Comparison of ENCODE assay signal across 25 mouse cellular contexts in the genomic region with DNA sequence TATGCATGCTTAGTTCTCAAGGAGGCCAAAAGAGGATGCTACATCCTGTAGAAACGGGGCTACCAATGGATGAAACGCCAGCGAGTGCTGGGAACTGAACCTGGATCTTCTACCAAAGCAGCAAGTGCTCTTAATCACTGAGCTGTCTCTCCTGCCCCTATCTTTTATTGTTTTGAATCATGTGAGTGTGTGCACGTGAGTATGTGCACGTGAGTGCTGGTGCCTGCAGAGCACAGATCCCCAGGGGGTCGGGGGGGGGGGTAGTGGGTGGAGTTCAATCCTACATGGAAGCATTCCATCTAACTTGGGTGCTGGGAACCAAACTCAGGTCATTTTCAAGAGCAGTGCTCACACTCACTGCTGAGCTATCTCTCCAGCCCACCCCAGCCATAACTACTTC. TPM values are rescaled to one million over a fixed set of nuclear protein-coding genes. Genes with fewer than 3 reads are reported as not detected.
A peak's percentile ranks its signal among the peaks of the same experiment; 100 is the strongest.
DNase-seq lines count a peak whose midpoint lies in the region; ATAC-seq and TF ChIP-seq lines count a peak whose summit lies in the region.
"Had no signal": no experiment of that assay in that cellular context is flagged by ENCODE, and none has a peak within 500 bp of the region (broad histone marks: within the 10 kb centered on the region; RNA-seq: fewer than 3 reads in every experiment).

No protein-coding gene starts in this region.

- TF ChIP-seq CTCF in CH12.LX (conservative IDR thresholded peaks at IDR 0.05 in 1 of 2, IDR thresholded peaks at IDR 0.05 in 1 of 2; ENCODE audit: low read depth in 2 of 2, low read length in 2 of 2), result no peak
- TF ChIP-seq CTCF in forebrain, postnatal 0 days (IDR thresholded peaks at IDR 0.05; ENCODE audit: low read depth), result no peak

- no peak overlapping the region for H3K4me3 ChIP-seq in CH12.LX (replicated peaks in 1 of 3; ENCODE audit: low read depth in 2 of 3, low read length in 2 of 3, poor library complexity in 1 of 3)
- H3K4me3 ChIP-seq in forebrain, postnatal 0 days (ENCODE audit: low read depth, low read length), result no peak overlapping the region

- H3K4me1 ChIP-seq in CH12.LX (ENCODE audit: control insufficient read depth in 1 of 2, insufficient read depth in 2 of 2), result peaks cover 18 to 19% of the 10 kb centered on the region in 2 experiments
- no peaks in the 10 kb centered on the region for H3K4me1 ChIP-seq in forebrain, postnatal 0 days (ENCODE audit: insufficient read depth)

- DNase-seq in CH12.LX (ENCODE audit: extremely low read depth) (no peak), R1 (ENCODE audit: low read depth, low spot score) (peak; percentile 32), ZHBTc4 (ENCODE audit: low read depth, low spot score) (peak; percentile 66)
- DNase-seq in adrenal gland, postnatal 10 days, result no peak
- DNase-seq in spleen, postnatal 10 days (ENCODE audit: low spot score in 2 of 2), result no peak
- no peak for DNase-seq in forebrain, postnatal 0 days
- DNase-seq: adrenal gland, adult 2 months; adrenal gland, adult 8-10 months; adrenal gland, postnatal 14 days; adrenal gland, postnatal 25 days; adrenal gland, postnatal 36 days; B cell, adult 2 months; cerebellum, adult 11 months; cerebellum, adult 11-12 months; cerebellum, adult 18-20 months; cerebellum, adult 2 months; cerebellum, adult 8-10 months; cerebellum, adult 9-10 months; cerebellum, adult 9-11 months had no signal

- TF ChIP-seq RAD21 in CH12.LX (IDR thresholded peaks at IDR 0.05; ENCODE audit: low read depth, low read length), result no peak

- H3K9me3 ChIP-seq in CH12.LX (replicated peaks; ENCODE audit: low read length), result peaks cover 46% of the 10 kb centered on the region
- H3K9me3 ChIP-seq in forebrain, postnatal 0 days (ENCODE audit: low read length), result no peaks in the 10 kb centered on the region

- dilution Hi-C loops in CH12.LX (cut with MboI; ENCODE audit: extremely low pct_ligation_motif_present, extremely low pct_unique_long_range_greater_than_20kb, low sequenced_read_pairs), result no loop called here

- 76% methylated on average over 6 of the region's 6 CpGs for WGBS in forebrain, postnatal 0 days

- in situ Hi-C loops in CH12.LX (cut with MboI; ENCODE audit: low pct_ligation_motif_present, low pct_unique_long_range_greater_than_20kb, low sequenced_read_pairs), result no loop called here

- no peak overlapping the region for H3K4me2 ChIP-seq in CH12.LX (ENCODE audit: insufficient read depth, low read depth, poor library complexity, severe bottlenecking)
- no peak overlapping the region for H3K4me2 ChIP-seq in forebrain, postnatal 0 days (ENCODE audit: low read depth)

- no peaks in the 10 kb centered on the region for H3K79me2 ChIP-seq in CH12.LX (replicated peaks; ENCODE audit: control insufficient read depth, extremely low read depth, insufficient read depth, poor library complexity, severe bottlenecking)

- no peak overlapping the region for H3K27ac ChIP-seq in CH12.LX (ENCODE audit: insufficient read depth, low read depth)
- H3K27ac ChIP-seq in forebrain, postnatal 0 days (ENCODE audit: low read depth, low read length), result no peak overlapping the region

- no peak for ATAC-seq in forebrain, postnatal 0 days
- ATAC-seq: activated CD4-positive, CD25-positive, alpha-beta regulatory T cell, adult 4 months; CD4-positive, CD25-positive, alpha-beta regulatory T cell, adult 4 months; Patski had no signal

- H3K27me3 ChIP-seq in CH12.LX (replicated peaks), result peaks cover 19% of the 10 kb centered on the region
- no peaks in the 10 kb centered on the region for H3K27me3 ChIP-seq in forebrain, postnatal 0 days (ENCODE audit: insufficient read depth, low read length)

- no peak overlapping the region for H3K9ac ChIP-seq in CH12.LX (ENCODE audit: insufficient read depth, low read depth)
- H3K9ac ChIP-seq in forebrain, postnatal 0 days, result no peak overlapping the region

- TF ChIP-seq POLR2A in CH12.LX (IDR thresholded peaks at IDR 0.05; ENCODE audit: low read depth, low read length), result no peak

- no peak for TF ChIP-seq EP300 in CH12.LX (IDR thresholded peaks at IDR 0.05; ENCODE audit: low read length)

- H3K36me3 ChIP-seq in CH12.LX (replicated peaks in 1 of 2; ENCODE audit: control insufficient read depth in 1 of 2, insufficient read depth in 1 of 2, low read length in 1 of 2), result no peaks in the 10 kb centered on the region
- H3K36me3 ChIP-seq in forebrain, postnatal 0 days (ENCODE audit: insufficient read depth), result no peaks in the 10 kb centered on the region
- H3K36me3 ChIP-seq: G1E had no signal

TF ChIP-seq in CH12.LX, 34 proteins besides CTCF, POLR2A, EP300 and RAD21:
- TF ChIP-seq JUN (IDR thresholded peaks at IDR 0.05; ENCODE audit: insufficient read depth, low read depth, low read length) (no peak), BHLHE40 (IDR thresholded peaks at IDR 0.05; ENCODE audit: low read depth, low read length) (peak; percentile 55; the same call in 1 of the 2 replicates)
TF ChIP-seq in CH12.LX: peak in this region for 1.

RNA-seq across cellular contexts. Expression of gene Tbx21, which starts 28.8 kb away (rescaled TPM):
- total RNA-seq in CH12.LX (2012; rRNA removed) (0.08 TPM in 2 replicates), CH12.LX (2014; rRNA removed) (not detected in 2 replicates)
- 0.09 TPM in 1 of 2 replicates, not detected in the other for polyA plus RNA-seq in CH12.LX (2012; ENCODE audit: insufficient read length, low read depth)
- under 1 TPM; 0.21 to 0.64 TPM for total RNA-seq in adrenal gland, postnatal 10 days (2021)
- total RNA-seq in forebrain, postnatal 0 days (2014; rRNA removed), result 1.6 and 1.7 TPM in 2 replicates
- polyA plus RNA-seq in forebrain, postnatal 0 days (2015; fragmentation: Nextera tagmentation; extraction: Ambion mirVana), result 2.2 and 2.9 TPM in 2 replicates
- total RNA-seq: G1E, MEL had no signal
- polyA plus RNA-seq: C2C12, G1E, Patski had no signal

RNA-seq across cellular contexts. Expression of gene Osbpl7, which starts 35.9 kb away (rescaled TPM):
- total RNA-seq in CH12.LX (2012; rRNA removed) (14.2 and 17.6 TPM in 2 replicates), CH12.LX (2014; rRNA removed) (6.6 and 7.4 TPM in 2 replicates)
- polyA plus RNA-seq in CH12.LX (2012; ENCODE audit: insufficient read length, low read depth), result 22.1 and 24.4 TPM in 2 replicates
- 10 to 100 TPM; 10.2 to 13.2 TPM for total RNA-seq in adrenal gland, postnatal 10 days (2021)
- total RNA-seq in forebrain, postnatal 0 days (2014; rRNA removed), result 10.9 and 13.1 TPM in 2 replicates
- polyA plus RNA-seq in forebrain, postnatal 0 days (2015; fragmentation: Nextera tagmentation; extraction: Ambion mirVana), result 7.4 and 8.3 TPM in 2 replicates

RNA-seq across cellular contexts. Expression of gene Mrpl10, which starts 45.0 kb away (rescaled TPM):
- total RNA-seq in CH12.LX (2012; rRNA removed) (111 and 119 TPM in 2 replicates), CH12.LX (2014; rRNA removed) (93.2 and 104 TPM in 2 replicates)
- polyA plus RNA-seq in CH12.LX (2012; ENCODE audit: insufficient read length, low read depth), result 110 and 132 TPM in 2 replicates
- total RNA-seq in adrenal gland, postnatal 10 days (2021), result 100 to 1,000 TPM; 137 to 139 TPM
- total RNA-seq in forebrain, postnatal 0 days (2014; rRNA removed), result 41.6 and 55.5 TPM in 2 replicates
- polyA plus RNA-seq in forebrain, postnatal 0 days (2015; fragmentation: Nextera tagmentation; extraction: Ambion mirVana), result 47.0 and 62.0 TPM in 2 replicates

RNA-seq across cellular contexts. Expression of gene Lrrc46, which starts 45.2 kb away (rescaled TPM):
- total RNA-seq in CH12.LX (2012; rRNA removed) (0.38 and 0.46 TPM in 2 replicates), CH12.LX (2014; rRNA removed) (0.23 TPM in 1 of 2 replicates, not detected in the other)
- polyA plus RNA-seq in CH12.LX (2012; ENCODE audit: insufficient read length, low read depth), result 0.91 and 1.0 TPM in 2 replicates
- 1 to 10 TPM; 1.0 to 1.1 TPM for total RNA-seq in adrenal gland, postnatal 10 days (2021)
- 1.0 and 1.6 TPM in 2 replicates for total RNA-seq in forebrain, postnatal 0 days (2014; rRNA removed)
- 4.9 and 5.8 TPM in 2 replicates for polyA plus RNA-seq in forebrain, postnatal 0 days (2015; fragmentation: Nextera tagmentation; extraction: Ambion mirVana)
- polyA plus RNA-seq: activated CD4-positive, CD25-positive, alpha-beta regulatory T cell, adult 4 months; CD4-positive, CD25-positive, alpha-beta regulatory T cell, adult 4 months had no signal

RNA-seq across cellular contexts. Expression of gene Scrn2, which starts 56.6 kb away (rescaled TPM):
- total RNA-seq in CH12.LX (2012; rRNA removed) (55.8 and 63.9 TPM in 2 replicates), CH12.LX (2014; rRNA removed) (34.5 and 37.5 TPM in 2 replicates)
- polyA plus RNA-seq in CH12.LX (2012; ENCODE audit: insufficient read length, low read depth), result 35.2 and 41.1 TPM in 2 replicates
- 10 to 100 TPM; 22.5 to 25.9 TPM for total RNA-seq in adrenal gland, postnatal 10 days (2021)
- total RNA-seq in forebrain, postnatal 0 days (2014; rRNA removed), result 14.8 and 17.9 TPM in 2 replicates
- 10.2 and 11.3 TPM in 2 replicates for polyA plus RNA-seq in forebrain, postnatal 0 days (2015; fragmentation: Nextera tagmentation; extraction: Ambion mirVana)

Comparison
In these comparisons a context has a peak if more than half of its experiments do, and no peak if none do; other contexts are left out.
1. DNase-seq: peak in R1 (single experiment) and ZHBTc4 (single experiment); none in CH12.LX (single experiment), adrenal gland, postnatal 10 days (single experiment), spleen, postnatal 10 days (0 of 2) and forebrain, postnatal 0 days (single experiment).